Comparison of ENCODE assay signal across 8 mouse cellular contexts in the genomic region with DNA sequence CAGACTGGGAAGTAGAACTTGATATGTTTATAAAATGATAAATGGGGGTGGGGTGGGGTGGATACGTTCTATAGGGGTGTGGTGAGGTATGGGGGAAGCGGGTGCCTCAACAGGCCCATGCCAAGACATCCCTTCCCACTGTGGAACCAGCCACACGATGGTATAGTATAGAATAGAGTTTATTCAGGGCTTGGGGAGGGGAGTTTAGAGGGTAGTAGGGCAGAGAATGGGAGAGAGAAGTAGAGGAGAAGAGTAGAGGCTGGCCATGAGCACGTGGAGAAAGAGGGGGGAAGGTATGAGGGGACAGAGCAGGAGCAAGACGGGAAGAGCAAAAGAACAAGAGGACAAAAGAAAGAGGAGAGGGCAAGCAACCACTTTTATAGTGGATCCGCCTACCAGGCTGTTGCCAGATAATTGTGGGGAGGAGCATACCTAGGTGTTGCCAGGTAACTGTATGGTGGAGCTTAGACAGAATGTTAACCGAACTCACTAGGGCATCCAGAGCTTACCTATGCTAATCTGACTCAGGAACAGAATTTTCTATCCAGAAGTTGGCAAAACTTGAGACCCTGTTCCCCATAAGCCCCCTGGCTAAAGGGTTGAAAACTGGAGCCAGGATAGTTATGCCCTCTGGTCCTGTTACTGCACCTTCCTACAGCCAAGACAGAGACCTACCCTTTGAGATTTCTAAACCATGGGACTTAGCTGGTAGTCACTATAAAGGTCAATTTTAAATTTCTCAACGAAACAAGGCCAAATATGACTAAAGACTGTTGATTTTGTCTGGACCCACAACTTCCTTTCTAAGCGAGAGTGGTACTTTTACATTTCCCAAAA. TPM values are rescaled to one million over a fixed set of nuclear protein-coding genes. Genes with fewer than 3 reads are reported as not detected.
DNase-seq lines count a peak whose midpoint lies in the region; ATAC-seq lines count a peak whose summit lies in the region.

No protein-coding gene starts in this region.

- H3K36me3 ChIP-seq in kidney, embryonic 14.5 days (ENCODE audit: control insufficient read depth, insufficient read depth, low read length): no peaks in the 10 kb centered on the region
- H3K36me3 ChIP-seq in embryonic facial prominence, embryonic 10.5 days (replicated peaks): no peaks in the 10 kb centered on the region
- no peaks in the 10 kb centered on the region for H3K36me3 ChIP-seq in hindbrain, embryonic 16.5 days (ENCODE audit: control insufficient read depth, insufficient read depth, low read length)
- H3K36me3 ChIP-seq in midbrain, embryonic 16.5 days (ENCODE audit: control insufficient read depth, insufficient read depth, low read length): no peaks in the 10 kb centered on the region; the same call in 1 of the 2 replicates

- no peak for DNase-seq in kidney, adult 9 months
- DNase-seq in embryonic facial prominence, embryonic 10.5 days (ENCODE audit: low spot score): no peak
- DNase-seq in retina, embryonic 14.5 days (ENCODE audit: low spot score): no peak
- no peak for DNase-seq in spleen, adult 18-20 months
- DNase-seq in T-cell, adult 2 months (ENCODE audit: low spot score): no peak

- H3K27ac ChIP-seq in kidney, embryonic 14.5 days (ENCODE audit: low read depth, low read length): no peak overlapping the region
- H3K27ac ChIP-seq in embryonic facial prominence, embryonic 10.5 days (replicated peaks): peak overlapping the region; percentile 81
- H3K27ac ChIP-seq in hindbrain, embryonic 16.5 days (ENCODE audit: low read depth, low read length): no peak overlapping the region
- no peak overlapping the region for H3K27ac ChIP-seq in midbrain, embryonic 16.5 days (ENCODE audit: low read length)

- ATAC-seq in kidney, embryonic 14.5 days (ENCODE audit: low FRiP score, low TSS enrichment): peak; percentile 62
- ATAC-seq in hindbrain, embryonic 16.5 days: peak; percentile 65
- peak; percentile 72 for ATAC-seq in midbrain, embryonic 16.5 days

- no peak overlapping the region for H3K9ac ChIP-seq in kidney, embryonic 14.5 days (ENCODE audit: low read depth, low read length)
- no peak overlapping the region for H3K9ac ChIP-seq in hindbrain, embryonic 16.5 days (ENCODE audit: low read depth, low read length)
- H3K9ac ChIP-seq in midbrain, embryonic 16.5 days (ENCODE audit: low read depth, low read length): peak overlapping the region; percentile 50; the same call in 1 of the 2 replicates

- WGBS in kidney, embryonic 14.5 days: 67% methylated on average over 9 of the region's 9 CpGs
- 62% methylated on average over 9 of the region's 9 CpGs for WGBS in embryonic facial prominence, embryonic 10.5 days
- WGBS in hindbrain, embryonic 16.5 days: 63% methylated on average over 9 of the region's 9 CpGs
- WGBS in midbrain, embryonic 16.5 days: 70% methylated on average over 9 of the region's 9 CpGs

- peak overlapping the region; percentile 67 for H3K4me2 ChIP-seq in kidney, embryonic 14.5 days (replicated peaks; ENCODE audit: low read depth, low read length)
- peak overlapping the region; percentile 56 for H3K4me2 ChIP-seq in hindbrain, embryonic 16.5 days (ENCODE audit: low read length)
- H3K4me2 ChIP-seq in midbrain, embryonic 16.5 days (ENCODE audit: low read length): peak overlapping the region; percentile 75

- no peaks in the 10 kb centered on the region for H3K27me3 ChIP-seq in kidney, embryonic 14.5 days (ENCODE audit: control insufficient read depth, insufficient read depth, low read length)
- H3K27me3 ChIP-seq in embryonic facial prominence, embryonic 10.5 days (replicated peaks; ENCODE audit: low read depth, poor library complexity, severe bottlenecking): no peaks in the 10 kb centered on the region
- no peaks in the 10 kb centered on the region for H3K27me3 ChIP-seq in hindbrain, embryonic 16.5 days (replicated peaks; ENCODE audit: control insufficient read depth, insufficient read depth, low read length)
- H3K27me3 ChIP-seq in midbrain, embryonic 16.5 days (ENCODE audit: control insufficient read depth, insufficient read depth, low read depth, low read length): no peaks in the 10 kb centered on the region

- H3K4me3 ChIP-seq in kidney, embryonic 14.5 days (ENCODE audit: low read length): peak overlapping the region; percentile 55
- H3K4me3 ChIP-seq in embryonic facial prominence, embryonic 10.5 days: peak overlapping the region; percentile 67
- peak overlapping the region; percentile 52 for H3K4me3 ChIP-seq in hindbrain, embryonic 16.5 days (ENCODE audit: low read length)
- peak overlapping the region; percentile 47 for H3K4me3 ChIP-seq in midbrain, embryonic 16.5 days (ENCODE audit: low read depth, low read length)

- no peaks in the 10 kb centered on the region; the same call in 1 of the 2 replicates for H3K4me1 ChIP-seq in kidney, embryonic 14.5 days (ENCODE audit: control insufficient read depth, insufficient read depth, low read length)
- peaks cover 6% of the 10 kb centered on the region for H3K4me1 ChIP-seq in embryonic facial prominence, embryonic 10.5 days
- H3K4me1 ChIP-seq in hindbrain, embryonic 16.5 days (ENCODE audit: control insufficient read depth, insufficient read depth, low read depth, low read length): peaks cover 13% of the 10 kb centered on the region
- peaks cover 15% of the 10 kb centered on the region for H3K4me1 ChIP-seq in midbrain, embryonic 16.5 days (ENCODE audit: control insufficient read depth, insufficient read depth, low read length)

- H3K9me3 ChIP-seq in kidney, embryonic 14.5 days (ENCODE audit: control insufficient read depth, low read length): no peaks in the 10 kb centered on the region
- H3K9me3 ChIP-seq in embryonic facial prominence, embryonic 10.5 days: no peaks in the 10 kb centered on the region
- H3K9me3 ChIP-seq in hindbrain, embryonic 16.5 days (ENCODE audit: control insufficient read depth, low read length): no peaks in the 10 kb centered on the region
- no peaks in the 10 kb centered on the region for H3K9me3 ChIP-seq in midbrain, embryonic 16.5 days (replicated peaks; ENCODE audit: control insufficient read depth, low read length, poor library complexity, severe bottlenecking)

RNA-seq across cellular contexts. Expression of gene Zfp108, which starts 0.6 kb away (rescaled TPM):
- polyA plus RNA-seq in kidney, embryonic 14.5 days (2014; fragmentation: Nextera tagmentation; extraction: Ambion mirVana): 1.6 and 3.5 TPM in 2 replicates
- 2.4 and 3.1 TPM in 2 replicates for polyA plus RNA-seq in embryonic facial prominence, embryonic 10.5 days (2016; fragmentation: Nextera tagmentation; extraction: Ambion mirVana)
- 5.7 and 6.1 TPM in 2 replicates for polyA plus RNA-seq in hindbrain, embryonic 16.5 days (2015; fragmentation: Nextera tagmentation; extraction: Ambion mirVana)
- polyA plus RNA-seq in midbrain, embryonic 16.5 days (2015; fragmentation: Nextera tagmentation; extraction: Ambion mirVana): 6.7 and 6.9 TPM in 2 replicates

RNA-seq across cellular contexts. Expression of gene Zfp93, which starts 16.2 kb away (rescaled TPM):
- 6.3 and 11.8 TPM in 2 replicates for polyA plus RNA-seq in kidney, embryonic 14.5 days (2014; fragmentation: Nextera tagmentation; extraction: Ambion mirVana)
- 8.2 and 8.6 TPM in 2 replicates for polyA plus RNA-seq in embryonic facial prominence, embryonic 10.5 days (2016; fragmentation: Nextera tagmentation; extraction: Ambion mirVana)
- 6.4 and 8.2 TPM in 2 replicates for polyA plus RNA-seq in hindbrain, embryonic 16.5 days (2015; fragmentation: Nextera tagmentation; extraction: Ambion mirVana)
- 7.1 and 7.5 TPM in 2 replicates for polyA plus RNA-seq in midbrain, embryonic 16.5 days (2015; fragmentation: Nextera tagmentation; extraction: Ambion mirVana)

RNA-seq across cellular contexts. Expression of gene Zfp109, which starts 16.6 kb away (rescaled TPM):
- 1.7 and 5.0 TPM in 2 replicates for polyA plus RNA-seq in kidney, embryonic 14.5 days (2014; fragmentation: Nextera tagmentation; extraction: Ambion mirVana)
- 5.7 and 6.7 TPM in 2 replicates for polyA plus RNA-seq in embryonic facial prominence, embryonic 10.5 days (2016; fragmentation: Nextera tagmentation; extraction: Ambion mirVana)
- 4.2 and 4.9 TPM in 2 replicates for polyA plus RNA-seq in hindbrain, embryonic 16.5 days (2015; fragmentation: Nextera tagmentation; extraction: Ambion mirVana)
- 4.3 and 5.5 TPM in 2 replicates for polyA plus RNA-seq in midbrain, embryonic 16.5 days (2015; fragmentation: Nextera tagmentation; extraction: Ambion mirVana)

RNA-seq across cellular contexts. Expression of gene Zfp111, which starts 42.8 kb away (rescaled TPM):
- 6.8 and 12.0 TPM in 2 replicates for polyA plus RNA-seq in kidney, embryonic 14.5 days (2014; fragmentation: Nextera tagmentation; extraction: Ambion mirVana)
- polyA plus RNA-seq in embryonic facial prominence, embryonic 10.5 days (2016; fragmentation: Nextera tagmentation; extraction: Ambion mirVana): 10.7 and 11.1 TPM in 2 replicates
- 4.2 and 4.5 TPM in 2 replicates for polyA plus RNA-seq in hindbrain, embryonic 16.5 days (2015; fragmentation: Nextera tagmentation; extraction: Ambion mirVana)
- polyA plus RNA-seq in midbrain, embryonic 16.5 days (2015; fragmentation: Nextera tagmentation; extraction: Ambion mirVana): 4.9 and 5.4 TPM in 2 replicates

RNA-seq across cellular contexts. Expression of gene Zfp61, which starts 47.0 kb away (rescaled TPM):
- 31.3 and 39.5 TPM in 2 replicates for polyA plus RNA-seq in kidney, embryonic 14.5 days (2014; fragmentation: Nextera tagmentation; extraction: Ambion mirVana)
- 46.4 and 47.7 TPM in 2 replicates for polyA plus RNA-seq in embryonic facial prominence, embryonic 10.5 days (2016; fragmentation: Nextera tagmentation; extraction: Ambion mirVana)
- 41.4 and 42.1 TPM in 2 replicates for polyA plus RNA-seq in hindbrain, embryonic 16.5 days (2015; fragmentation: Nextera tagmentation; extraction: Ambion mirVana)
- 46.2 and 46.3 TPM in 2 replicates for polyA plus RNA-seq in midbrain, embryonic 16.5 days (2015; fragmentation: Nextera tagmentation; extraction: Ambion mirVana)
